Mouse (Mus musculus): ENCODE data around the gene Slc36a1. TPM values are rescaled to one million over a fixed set of nuclear protein-coding genes. Genes with fewer than 3 reads are reported as not detected.

The Slc36a1 gene
- 1.7 and 2.0 TPM in 2 replicates for polyA plus RNA-seq (2014; fragmentation: Nextera tagmentation; extraction: Ambion mirVana)

GRCm38 (mm10) chr11:55204159-55204596 is at the start of gene Slc36a1:
Slc36a1 (plus strand) TSS chr11:55204350.
- H3K4me2 ChIP-seq, result peak within 1 kb of the TSS; percentile 97
- WGBS, result under 1% methylated on average over 31 of the region's 31 CpGs
- peak within 1 kb of the TSS; percentile 79 for H3K9ac ChIP-seq (ENCODE audit: low read length)
- peak; percentile 97 for ATAC-seq (ENCODE audit: low FRiP score)
- peak; percentile 99 for DNase-seq (ENCODE audit: low spot score, missing footprints)
- H3K27ac ChIP-seq (ENCODE audit: low read depth, low read length), result no peak within 1 kb of the TSS
- peaks cover 2% of the 10 kb centered on the region; the same call in 1 of the 2 replicates for H3K4me1 ChIP-seq (ENCODE audit: control insufficient read depth, insufficient read depth, low read length)
- no peaks in the 10 kb centered on the region for H3K9me3 ChIP-seq (ENCODE audit: control insufficient read depth, low read length)
- no peaks in the 10 kb centered on the region for H3K36me3 ChIP-seq (ENCODE audit: control insufficient read depth, insufficient read depth, low read length)
- H3K4me3 ChIP-seq (ENCODE audit: low read depth, low read length), result peak within 1 kb of the TSS; percentile 77
- no peaks in the 10 kb centered on the region for H3K27me3 ChIP-seq (ENCODE audit: control insufficient read depth, insufficient read depth, low read length)

GRCm38 (mm10) chr11:55154398-55155069 is 49.6 kb upstream of the Slc36a1 start:
- Histone ChIP-seq H3K9ac (ENCODE audit: low read length) (no peak overlapping the region), H3K27ac (ENCODE audit: low read depth, low read length) (no peak overlapping the region), H3K4me3 (ENCODE audit: low read depth, low read length) (no peak overlapping the region), H3K4me1 (ENCODE audit: control insufficient read depth, insufficient read depth, low read length) (no peaks in the 10 kb centered on the region), H3K27me3 (ENCODE audit: control insufficient read depth, insufficient read depth, low read length) (no peaks in the 10 kb centered on the region), H3K36me3 (ENCODE audit: control insufficient read depth, insufficient read depth, low read length) (no peaks in the 10 kb centered on the region), H3K4me2 (no peak overlapping the region), H3K9me3 (ENCODE audit: control insufficient read depth, low read length) (no peaks in the 10 kb centered on the region)
- 78% methylated on average over 3 of the region's 3 CpGs for WGBS
- no peak for ATAC-seq (ENCODE audit: low FRiP score)
- no peak for DNase-seq (ENCODE audit: low spot score, missing footprints)

DNA sequence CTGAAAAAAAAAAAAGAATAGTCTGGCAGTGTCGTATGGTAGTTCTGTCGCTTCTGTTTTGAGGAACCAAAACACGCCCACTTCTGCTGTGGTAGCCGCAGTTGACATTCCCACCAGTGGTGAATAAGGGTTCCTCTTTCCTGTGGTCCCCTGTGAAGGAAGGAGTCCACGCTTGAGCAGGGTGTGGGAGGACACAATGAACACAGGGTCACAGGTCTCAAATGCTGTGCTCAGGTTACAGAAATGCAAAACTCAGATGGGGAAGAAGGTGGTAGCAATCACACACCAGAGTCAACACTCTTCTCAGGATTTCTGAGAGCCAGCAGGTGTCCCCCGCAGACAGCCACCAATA is 49.1 kb upstream of the Slc36a1 start:
- no peaks in the 10 kb centered on the region for H3K36me3 ChIP-seq (ENCODE audit: control insufficient read depth, insufficient read depth, low read length)
- ATAC-seq (ENCODE audit: low FRiP score), result no peak
- no peak for DNase-seq (ENCODE audit: low spot score, missing footprints)
- no peak overlapping the region for H3K4me2 ChIP-seq
- H3K9ac ChIP-seq (ENCODE audit: low read length), result no peak overlapping the region
- no peaks in the 10 kb centered on the region for H3K4me1 ChIP-seq (ENCODE audit: control insufficient read depth, insufficient read depth, low read length)
- H3K9me3 ChIP-seq (ENCODE audit: control insufficient read depth, low read length), result no peaks in the 10 kb centered on the region
- WGBS, result 82% methylated on average over 6 of the region's 6 CpGs
- no peak overlapping the region for H3K27ac ChIP-seq (ENCODE audit: low read depth, low read length)
- H3K27me3 ChIP-seq (ENCODE audit: control insufficient read depth, insufficient read depth, low read length), result no peaks in the 10 kb centered on the region
- no peak overlapping the region for H3K4me3 ChIP-seq (ENCODE audit: low read depth, low read length)

- Histone ChIP-seq H3K9ac (ENCODE audit: low read length) (no peak overlapping the region), H3K4me2 (no peak overlapping the region), H3K36me3 (ENCODE audit: control insufficient read depth, insufficient read depth, low read length) (no peaks in the 10 kb centered on the region), H3K4me3 (ENCODE audit: low read depth, low read length) (no peak overlapping the region), H3K9me3 (ENCODE audit: control insufficient read depth, low read length) (no peaks in the 10 kb centered on the region), H3K27me3 (ENCODE audit: control insufficient read depth, insufficient read depth, low read length) (no peaks in the 10 kb centered on the region), H3K27ac (ENCODE audit: low read depth, low read length) (no peak overlapping the region), H3K4me1 (ENCODE audit: control insufficient read depth, insufficient read depth, low read length) (no peaks in the 10 kb centered on the region)
- ATAC-seq (ENCODE audit: low FRiP score) (no peak), DNase-seq (ENCODE audit: low spot score, missing footprints) (peak; percentile 96)
- WGBS, result 51% methylated on average over 13 of the region's 13 CpGs
Observed at GRCm38 (mm10) chr11:55158785-55159359, 45.3 kb upstream of the Slc36a1 start.

- Histone ChIP-seq H3K9ac (ENCODE audit: low read length) (no peak overlapping the region), H3K9me3 (ENCODE audit: control insufficient read depth, low read length) (no peaks in the 10 kb centered on the region), H3K4me1 (ENCODE audit: control insufficient read depth, insufficient read depth, low read length) (no peaks in the 10 kb centered on the region), H3K4me2 (no peak overlapping the region), H3K36me3 (ENCODE audit: control insufficient read depth, insufficient read depth, low read length) (no peaks in the 10 kb centered on the region), H3K4me3 (ENCODE audit: low read depth, low read length) (no peak overlapping the region), H3K27ac (ENCODE audit: low read depth, low read length) (no peak overlapping the region), H3K27me3 (ENCODE audit: control insufficient read depth, insufficient read depth, low read length) (no peaks in the 10 kb centered on the region)
- no peak for ATAC-seq (ENCODE audit: low FRiP score)
- whole genome bisulfite sequencing, result 51% methylated on average over 9 of the region's 9 CpGs
- DNase-seq (ENCODE audit: low spot score, missing footprints), result peak; percentile 90
Observed at GRCm38 (mm10) chr11:55162670-55163069, 41.5 kb upstream of the Slc36a1 start.

DNA sequence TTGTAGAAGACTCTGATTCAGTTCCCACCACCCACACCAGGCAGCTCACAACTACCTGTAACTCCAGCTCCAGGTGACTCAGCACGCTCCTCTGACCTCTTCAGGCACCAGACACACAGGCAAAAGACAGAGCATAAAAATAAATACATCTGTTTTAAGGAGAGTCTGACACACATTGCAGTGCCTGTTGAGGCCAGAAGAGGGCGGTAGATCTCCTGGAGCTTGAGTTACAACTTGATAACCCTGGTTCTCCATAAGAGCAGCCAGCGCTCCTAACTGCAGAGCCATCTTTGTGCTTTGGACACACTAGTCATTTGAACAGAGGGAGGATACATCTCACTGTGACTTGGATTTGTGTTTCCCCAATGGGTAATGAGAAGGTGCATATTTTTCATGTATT is 39.4 kb upstream of the Slc36a1 start:
- H3K4me1 ChIP-seq (ENCODE audit: control insufficient read depth, insufficient read depth, low read length), result no peaks in the 10 kb centered on the region
- no peaks in the 10 kb centered on the region for H3K9me3 ChIP-seq (ENCODE audit: control insufficient read depth, low read length)
- H3K4me3 ChIP-seq (ENCODE audit: low read depth, low read length), result no peak overlapping the region
- no peak overlapping the region for H3K4me2 ChIP-seq
- DNase-seq (ENCODE audit: low spot score, missing footprints), result no peak
- H3K27ac ChIP-seq (ENCODE audit: low read depth, low read length), result no peak overlapping the region
- WGBS, result 55% methylated on average over 3 of the region's 3 CpGs
- H3K36me3 ChIP-seq (ENCODE audit: control insufficient read depth, insufficient read depth, low read length), result no peaks in the 10 kb centered on the region
- no peak overlapping the region for H3K9ac ChIP-seq (ENCODE audit: low read length)
- ATAC-seq (ENCODE audit: low FRiP score), result no peak
- H3K27me3 ChIP-seq (ENCODE audit: control insufficient read depth, insufficient read depth, low read length), result no peaks in the 10 kb centered on the region

GRCm38 (mm10) chr11:55165748-55166147 is 38.4 kb upstream of the Slc36a1 start:
- no peak overlapping the region for H3K4me3 ChIP-seq (ENCODE audit: low read depth, low read length)
- no peak overlapping the region for H3K27ac ChIP-seq (ENCODE audit: low read depth, low read length)
- DNase-seq (ENCODE audit: low spot score, missing footprints) (no peak), ATAC-seq (ENCODE audit: low FRiP score) (no peak)
- H3K36me3 ChIP-seq (ENCODE audit: control insufficient read depth, insufficient read depth, low read length), result no peaks in the 10 kb centered on the region
- WGBS, result 96% methylated on average over 7 of the region's 7 CpGs
- H3K27me3 ChIP-seq (ENCODE audit: control insufficient read depth, insufficient read depth, low read length), result no peaks in the 10 kb centered on the region
- no peak overlapping the region for H3K4me2 ChIP-seq
- H3K4me1 ChIP-seq (ENCODE audit: control insufficient read depth, insufficient read depth, low read length), result no peaks in the 10 kb centered on the region
- no peak overlapping the region for H3K9ac ChIP-seq (ENCODE audit: low read length)
- no peaks in the 10 kb centered on the region for H3K9me3 ChIP-seq (ENCODE audit: control insufficient read depth, low read length)

DNA sequence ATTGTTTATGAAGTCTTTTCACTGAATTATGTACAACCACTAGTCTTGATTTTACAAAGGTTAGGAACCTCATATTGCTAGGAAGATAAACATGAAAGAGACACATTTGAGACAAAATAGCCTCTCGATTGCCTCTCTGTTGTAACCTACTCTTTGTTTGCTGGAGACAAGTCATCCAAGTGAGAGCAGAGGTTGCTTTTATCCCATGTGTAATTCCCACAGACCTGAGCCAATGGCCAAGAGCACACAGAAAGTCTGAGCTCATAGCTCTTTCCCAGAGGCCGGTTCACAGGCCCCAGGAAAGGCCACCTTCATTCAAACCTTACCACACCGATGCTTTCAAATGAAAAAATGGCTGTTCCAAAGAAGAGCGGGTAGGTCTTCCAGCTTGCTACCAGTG is 35.6 kb upstream of the Slc36a1 start:
- ATAC-seq (ENCODE audit: low FRiP score), result no peak
- Histone ChIP-seq H3K9me3 (ENCODE audit: control insufficient read depth, low read length) (no peaks in the 10 kb centered on the region), H3K27ac (ENCODE audit: low read depth, low read length) (no peak overlapping the region), H3K9ac (ENCODE audit: low read length) (no peak overlapping the region), H3K4me2 (no peak overlapping the region), H3K4me1 (ENCODE audit: control insufficient read depth, insufficient read depth, low read length) (no peaks in the 10 kb centered on the region), H3K4me3 (ENCODE audit: low read depth, low read length) (no peak overlapping the region), H3K27me3 (ENCODE audit: control insufficient read depth, insufficient read depth, low read length) (no peaks in the 10 kb centered on the region), H3K36me3 (ENCODE audit: control insufficient read depth, insufficient read depth, low read length) (no peaks in the 10 kb centered on the region)
- no peak for DNase-seq (ENCODE audit: low spot score, missing footprints)
- 87% methylated on average over 4 of the region's 4 CpGs for WGBS

GRCm38 (mm10) chr11:55168914-55169313 is 35.2 kb upstream of the Slc36a1 start:
- Histone ChIP-seq H3K27ac (ENCODE audit: low read depth, low read length) (no peak overlapping the region), H3K9me3 (ENCODE audit: control insufficient read depth, low read length) (no peaks in the 10 kb centered on the region), H3K9ac (ENCODE audit: low read length) (no peak overlapping the region), H3K27me3 (ENCODE audit: control insufficient read depth, insufficient read depth, low read length) (no peaks in the 10 kb centered on the region), H3K4me3 (ENCODE audit: low read depth, low read length) (no peak overlapping the region), H3K4me1 (ENCODE audit: control insufficient read depth, insufficient read depth, low read length) (no peaks in the 10 kb centered on the region), H3K4me2 (no peak overlapping the region), H3K36me3 (ENCODE audit: control insufficient read depth, insufficient read depth, low read length) (no peaks in the 10 kb centered on the region)
- ATAC-seq (ENCODE audit: low FRiP score), result no peak
- 87% methylated on average over 6 of the region's 6 CpGs for WGBS
- DNase-seq (ENCODE audit: low spot score, missing footprints), result no peak

Data from midbrain, embryonic 11.5 days (tissue).